Mouse (Mus musculus) gastrocnemius, adult 8-10 months (tissue): Measurements from ENCODE around the gene Gdf5. TPM values are rescaled to one million over a fixed set of nuclear protein-coding genes. Genes with fewer than 3 reads are reported as not detected.

Source experiments
- DNase-seq, 2 experiments: peaks; one replicate each; pipeline ENCODE4 v3.0.0; 2022; ENCODE audit warnings: low spot score in 2 of 2
- total RNA-seq, 4 experiments: library from RNA; stranded (reverse); gene quantifications; 2 replicates each; pipeline ENCODE4 v1.2.4; 2022

Gene Gdf5
- under 1 TPM in 2 of 4 experiments, not detected in 2; 0.16 to 0.19 TPM for total RNA-seq

- no peak for DNase-seq
These were observed at the start of gene Gdf5 for GRCm38 (mm10) chr2:155945124-155945523. TSS of gene Gdf5 (minus strand) at chr2:155945367.

- DNase-seq: peak; percentile 43 to 63
These were observed 46.7 kb upstream of the Gdf5 start for GRCm38 (mm10) chr2:155991863-155992321.

GRCm38 (mm10) chr2:155991151-155991550 lies 46.0 kb upstream of the Gdf5 start:
- DNase-seq: no peak

DNA sequence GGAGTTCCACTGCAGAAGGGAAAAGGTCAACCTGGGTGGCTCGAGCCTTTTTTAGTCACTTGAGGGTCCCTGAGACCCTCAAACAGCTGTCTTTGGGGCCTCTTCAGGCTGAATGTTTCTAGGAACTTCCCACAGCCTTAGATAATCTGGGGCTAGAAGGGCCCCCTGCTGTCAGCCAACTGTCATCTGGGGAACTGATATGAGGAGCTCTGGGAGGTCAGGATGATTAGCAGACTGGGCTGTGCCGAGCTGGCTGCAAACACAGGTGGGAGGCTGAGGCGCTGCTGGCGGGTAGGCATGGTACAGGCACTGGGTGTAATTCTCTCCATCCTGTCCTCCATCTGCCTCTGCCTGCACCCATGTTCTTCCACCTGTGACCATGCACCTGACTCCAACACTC lies 43.9 kb upstream of the Gdf5 start:
- DNase-seq: no peak

DNA sequence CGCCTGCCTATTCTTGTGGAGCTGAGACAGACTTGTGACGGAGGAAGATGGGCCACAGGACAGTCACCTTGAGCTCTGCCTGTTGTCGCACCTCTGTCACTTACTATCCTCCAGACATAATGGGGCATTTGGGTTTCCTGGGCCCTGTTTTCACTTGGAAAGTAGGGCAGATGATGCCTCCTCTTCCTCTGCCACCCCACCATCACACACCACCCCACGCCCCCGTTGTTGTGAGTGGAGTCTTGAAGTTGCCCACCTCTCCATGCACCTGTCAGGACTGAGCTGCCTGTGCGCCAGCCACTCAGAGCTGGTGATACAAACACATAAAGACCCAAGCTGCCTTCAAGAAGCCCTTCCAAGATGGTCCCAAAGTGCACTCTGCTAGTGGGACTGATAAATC lies 42.0 kb upstream of the Gdf5 start:
- no peak for DNase-seq

DNA sequence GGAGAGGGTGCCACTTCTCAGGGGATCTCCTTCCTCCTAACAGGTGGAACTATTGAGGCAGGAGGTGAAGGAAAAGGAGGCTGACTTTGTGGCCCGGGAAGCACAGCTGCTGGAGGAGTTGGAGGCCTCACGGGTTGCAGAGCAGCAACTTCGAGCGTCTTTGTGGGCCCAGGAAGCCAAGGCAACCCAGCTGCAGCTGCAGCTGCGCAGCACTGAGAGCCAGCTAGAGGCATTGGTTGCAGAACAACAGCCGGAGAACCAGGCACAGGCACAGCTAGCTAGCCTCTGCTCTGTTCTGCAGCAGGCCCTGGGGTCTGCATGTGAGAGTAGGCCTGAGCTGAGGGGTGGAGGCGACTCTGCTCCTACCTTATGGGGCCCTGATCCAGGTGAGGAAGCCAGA lies 40.6 kb upstream of the Gdf5 start:
- DNase-seq: no peak

- no peak for DNase-seq
These were observed 34.3 kb upstream of the Gdf5 start for GRCm38 (mm10) chr2:155979328-155979991.

GRCm38 (mm10) chr2:155974087-155974731 lies 29.0 kb upstream of the Gdf5 start:
- DNase-seq: no peak

GRCm38 (mm10) chr2:155973348-155973747 lies 28.2 kb upstream of the Gdf5 start:
- no peak for DNase-seq

DNA sequence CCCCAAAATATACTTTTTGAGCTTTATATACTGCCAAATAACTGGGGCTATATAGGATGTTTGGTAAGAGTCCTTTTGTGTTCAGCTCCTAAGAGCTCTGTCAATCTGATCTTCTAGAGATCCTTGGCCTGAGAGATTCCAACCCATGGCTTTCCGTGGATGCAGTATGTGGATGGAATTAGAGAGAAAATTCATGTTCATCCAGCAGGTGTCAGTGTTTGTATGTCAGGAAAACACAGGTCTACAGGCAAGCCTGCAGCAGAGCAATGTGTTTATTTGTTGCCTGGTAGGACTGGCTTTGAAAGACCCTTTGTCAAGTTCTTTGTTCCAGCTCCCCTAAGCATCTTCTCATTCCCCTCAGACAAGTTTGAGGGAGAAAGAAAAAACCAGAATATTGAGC lies 17.8 kb upstream of the Gdf5 start:
- no peak for DNase-seq

- DNase-seq: no peak
These were observed 16.7 kb upstream of the Gdf5 start for GRCm38 (mm10) chr2:155961862-155962261.

DNA sequence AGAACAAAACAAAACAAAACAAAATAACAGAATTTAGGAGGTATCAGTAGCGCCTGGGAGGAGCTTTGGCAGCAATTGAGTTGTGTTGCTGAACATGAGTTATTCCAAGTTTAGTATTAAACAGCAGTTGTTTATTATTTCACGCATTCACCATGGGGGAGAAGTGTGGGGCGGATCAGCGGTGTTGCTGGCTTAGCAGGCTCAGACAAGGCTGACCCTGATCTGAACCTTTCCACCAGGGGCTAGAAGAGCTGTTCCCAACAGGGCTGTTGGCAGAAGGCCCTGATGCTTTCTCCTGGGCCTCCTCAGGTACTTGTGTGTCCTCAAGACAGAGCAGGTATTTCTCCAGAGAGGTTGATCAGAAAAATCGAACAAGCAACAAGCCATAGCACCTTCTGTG lies 14.8 kb upstream of the Gdf5 start:
- DNase-seq: no peak

DNA sequence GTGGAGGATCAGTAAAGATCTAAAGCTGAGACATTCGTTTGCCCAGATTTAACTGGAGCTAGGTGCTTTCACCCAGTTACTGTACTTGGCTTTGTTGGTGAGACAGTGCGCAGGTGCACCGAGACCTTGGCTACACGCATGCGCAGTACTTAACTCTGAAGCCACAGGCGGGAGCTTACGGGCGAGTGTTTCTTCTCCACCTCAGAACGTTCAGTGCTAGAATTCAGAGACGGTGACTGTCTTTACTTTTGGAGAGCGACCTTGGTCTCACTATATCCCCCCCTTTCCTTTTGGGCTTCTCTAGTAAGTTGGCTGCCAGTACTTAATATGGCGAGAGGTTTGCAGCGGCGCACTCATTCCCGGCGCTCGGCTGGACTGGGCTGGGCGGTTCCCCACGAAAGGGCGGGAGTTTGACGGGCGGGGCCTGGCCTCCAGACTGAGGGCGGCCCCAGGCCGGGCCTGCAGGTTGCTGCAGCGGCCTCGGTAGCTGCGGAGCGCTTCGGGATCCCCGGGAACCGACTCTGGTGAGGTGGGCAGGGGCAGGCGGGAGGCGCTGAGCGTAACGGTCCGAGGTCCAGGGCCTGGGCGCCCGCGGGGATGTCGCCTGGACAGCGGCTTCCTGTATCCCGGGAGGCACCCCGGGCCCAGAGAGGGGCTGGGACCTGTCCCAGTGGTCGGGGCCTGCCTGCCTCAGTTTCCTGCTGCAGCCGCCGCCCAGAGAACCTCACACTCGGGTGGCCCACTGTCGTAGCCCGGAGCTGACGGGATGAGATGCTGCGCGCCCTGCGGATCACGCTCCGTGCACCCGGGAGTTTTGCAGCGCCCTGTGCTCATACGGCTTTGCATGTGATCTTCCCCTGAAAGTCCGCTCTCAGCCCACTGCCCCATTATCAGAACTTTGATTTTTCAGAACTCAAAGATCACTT lies 11.2 kb upstream of the Gdf5 start, which contains the start of gene Cep250:
Gene Cep250, plus strand, starts transcription at position 325 of the 926 bp plus-strand sequence.
- peak; percentile 81 to 87 for DNase-seq

GRCm38 (mm10) chr2:155952006-155952405 lies 6.8 kb upstream of the Gdf5 start:
- peak; percentile 25 to 32 for DNase-seq

DNA sequence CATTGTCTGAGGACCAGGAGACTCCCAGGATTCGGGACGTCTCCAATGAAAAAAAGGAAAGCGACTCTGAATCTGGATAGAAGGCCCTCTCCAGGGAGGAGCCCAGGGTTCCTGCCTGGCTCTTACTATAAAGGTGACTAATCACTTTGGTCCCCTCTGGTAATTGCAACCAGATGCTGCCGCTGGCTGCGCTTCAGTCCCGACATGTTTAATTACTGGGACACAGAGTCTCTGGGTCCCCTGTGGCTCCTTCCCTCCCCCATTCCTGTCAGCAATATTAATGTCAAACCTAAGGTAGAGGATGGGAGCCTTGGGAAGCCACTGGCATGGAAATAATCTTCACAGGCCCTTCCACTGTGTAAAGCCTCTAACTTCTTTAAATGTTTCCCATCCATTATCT lies 4.2 kb upstream of the Gdf5 start:
- DNase-seq: peak in 1 of 2 experiments; percentile 24

DNA sequence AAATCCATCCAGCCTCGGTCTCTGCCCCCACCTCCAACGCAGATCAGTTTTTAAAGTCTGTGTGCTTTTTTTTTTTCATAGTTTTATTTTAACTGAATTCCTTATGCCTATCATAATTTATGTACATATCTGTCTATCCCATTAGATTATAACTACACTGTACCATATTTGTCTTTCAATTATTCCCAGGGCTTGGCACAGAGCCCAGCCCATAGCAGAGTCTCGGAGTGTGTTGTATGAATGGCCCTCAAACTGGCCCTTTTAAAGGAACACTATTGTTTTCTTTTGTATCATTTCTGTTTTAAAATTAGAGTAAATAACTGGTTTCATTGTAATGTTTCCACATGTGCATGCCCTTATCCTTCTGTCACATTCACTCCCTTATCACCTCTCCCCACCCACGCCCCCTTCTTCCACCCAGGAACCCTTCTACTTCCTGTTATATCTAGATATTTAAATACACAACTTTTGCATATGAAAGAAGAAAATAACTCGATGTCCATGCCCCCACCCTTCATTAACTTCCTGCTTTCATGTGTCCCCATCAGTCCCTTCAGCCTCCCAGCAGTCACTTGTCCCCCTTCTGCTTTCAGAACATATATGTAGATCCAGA lies 2.3 kb upstream of the Gdf5 start:
- no peak for DNase-seq

GRCm38 (mm10) chr2:155946499-155946898 lies 1.3 kb upstream of the Gdf5 start:
- no peak for DNase-seq

DNA sequence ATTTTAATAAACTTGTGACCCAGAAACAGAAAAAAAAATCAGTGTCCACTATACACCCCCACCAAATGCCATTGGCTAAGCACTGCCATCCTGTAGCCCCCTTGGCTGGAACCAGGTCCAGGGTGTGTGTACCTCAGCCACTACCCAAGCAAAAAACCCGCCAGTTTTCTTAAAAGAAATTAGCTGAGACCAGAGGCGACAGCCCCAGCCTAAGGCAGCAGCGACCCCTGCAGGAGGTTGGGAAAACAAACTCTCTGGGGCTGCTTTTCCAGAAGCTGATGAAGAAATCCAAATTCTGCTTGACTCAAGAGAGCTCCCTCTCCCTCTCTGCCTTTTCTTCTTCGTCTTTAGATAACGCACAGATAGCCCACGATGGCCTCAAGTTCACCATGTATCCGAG lies 902 bp upstream of the Gdf5 start:
- DNase-seq: peak; percentile 32 to 40

GRCm38 (mm10) chr2:155945580-155945979 lies 413 bp upstream of the Gdf5 start:
- DNase-seq: no peak

- no peak for DNase-seq
These were observed 482 bp downstream of the Gdf5 start for GRCm38 (mm10) chr2:155944685-155945084.

DNA sequence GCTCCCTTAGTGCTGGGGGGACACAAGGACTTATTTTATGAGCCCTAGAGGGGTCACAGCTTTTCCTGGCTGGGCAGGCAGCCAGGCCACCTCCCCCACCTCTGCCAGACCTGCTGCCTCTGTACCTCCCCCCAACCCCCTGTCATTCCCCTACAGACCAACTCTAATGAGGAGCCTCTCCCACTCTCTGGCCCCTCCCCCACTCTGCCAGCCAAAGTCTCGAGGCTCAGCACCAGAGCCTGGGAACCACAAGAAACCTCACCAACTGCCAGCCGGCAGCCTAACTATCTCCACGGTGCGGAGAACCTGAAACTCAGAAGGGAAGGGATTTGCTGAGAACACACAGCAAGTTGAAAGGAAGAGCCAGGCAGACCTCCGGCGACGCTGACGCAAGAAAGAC lies 1.7 kb downstream of the Gdf5 start:
- DNase-seq: no peak
